Mouse (Mus musculus) retina, postnatal 7 days (tissue): ENCODE measurements around the gene Nup210l.

Source experiments
- DNase-seq: peaks from one replicate; pipeline ENCODE4 v3.0.0-alpha.2; 2012; ENCODE audit warnings: low read depth, low spot score

Nup210l gene

GRCm38 (mm10) chr3:90159757-90160156 lies 55.8 kb downstream of the Nup210l start:
- no peak for DNase-seq

DNA sequence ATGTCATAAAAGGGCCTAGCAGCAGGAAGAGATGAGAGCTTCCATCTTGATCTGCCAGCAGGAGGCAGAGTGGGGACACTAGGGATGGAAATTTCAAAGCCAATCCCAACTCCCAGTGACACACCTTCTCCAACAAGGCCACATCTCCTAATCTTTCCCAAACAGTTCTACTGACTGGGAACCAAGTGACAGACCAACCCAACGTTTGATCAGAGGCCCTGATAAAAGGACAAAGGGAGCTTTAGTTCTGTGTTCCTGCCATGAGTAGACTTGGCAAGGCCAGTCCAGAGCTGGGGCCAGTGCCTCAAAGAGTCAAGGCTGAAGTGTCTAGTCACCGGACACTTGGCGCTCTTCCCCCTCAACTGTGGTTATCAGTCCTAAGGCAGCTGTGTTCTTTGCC lies 57.6 kb downstream of the Nup210l start:
- no peak for DNase-seq

DNA sequence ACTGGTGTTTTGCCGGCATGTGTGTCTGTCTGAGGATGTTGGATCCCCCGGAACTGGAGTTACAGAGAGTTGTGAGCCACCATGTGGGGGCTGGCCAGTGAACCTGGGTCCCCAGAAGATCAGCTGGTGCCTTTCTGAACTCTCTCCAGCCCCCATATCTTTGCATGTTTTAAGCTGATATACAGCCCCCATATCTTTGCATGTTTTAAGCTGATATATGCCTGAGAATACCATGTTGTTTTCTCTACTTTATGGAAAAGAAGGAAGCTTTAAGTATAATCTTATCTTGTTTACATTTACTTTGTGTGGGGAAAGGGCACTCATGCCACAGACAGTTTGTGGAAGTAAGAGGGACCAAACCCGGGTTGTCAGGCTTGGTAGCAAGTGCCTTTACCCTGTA lies 75.6 kb downstream of the Nup210l start:
- no peak for DNase-seq

DNA sequence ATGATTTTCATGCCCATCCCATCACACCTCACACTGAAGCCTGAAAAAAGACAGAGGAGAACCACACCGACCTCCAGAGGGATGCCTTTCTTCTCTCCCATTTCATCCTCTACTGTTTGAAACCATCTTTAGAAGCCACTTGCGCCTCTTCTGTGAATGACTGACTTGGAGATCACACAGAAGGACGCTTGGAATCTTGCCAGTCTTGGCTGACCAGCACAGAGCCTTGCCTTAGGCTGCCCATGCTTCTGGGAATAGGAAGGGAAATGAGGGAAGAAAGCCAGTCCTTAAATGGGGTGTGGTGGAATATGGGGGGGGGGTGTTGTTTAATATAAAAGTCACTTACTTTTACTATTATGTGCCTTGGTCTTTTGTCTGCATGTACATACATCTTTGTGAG lies 79.6 kb downstream of the Nup210l start:
- no peak for DNase-seq

- DNase-seq: no peak
Observed at GRCm38 (mm10) chr3:90190859-90191510, 87.1 kb downstream of the Nup210l start.

DNA sequence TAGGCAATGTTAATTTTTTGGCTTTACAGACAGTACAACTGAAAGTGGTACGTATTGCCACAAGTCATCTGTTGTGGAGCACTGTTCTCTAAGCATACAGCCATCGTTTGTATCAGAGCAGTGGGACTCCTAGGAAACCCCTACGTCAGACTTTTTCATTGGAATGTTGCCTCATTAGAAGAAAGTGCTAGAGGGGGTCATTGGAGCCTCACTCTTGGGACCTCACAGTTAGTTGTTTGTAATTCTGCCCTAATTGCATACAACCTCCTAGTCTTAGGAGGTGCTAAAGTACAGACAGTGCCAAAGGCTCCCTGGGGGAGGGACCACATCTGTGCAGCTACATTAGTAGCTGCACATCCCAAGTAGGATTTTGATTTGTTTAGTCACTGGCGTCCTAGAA lies 90.8 kb downstream of the Nup210l start:
- DNase-seq: no peak

GRCm38 (mm10) chr3:90195644-90196043 lies 91.7 kb downstream of the Nup210l start:
- DNase-seq: no peak

GRCm38 (mm10) chr3:90197548-90197947 lies 93.6 kb downstream of the Nup210l start:
- no peak for DNase-seq

DNA sequence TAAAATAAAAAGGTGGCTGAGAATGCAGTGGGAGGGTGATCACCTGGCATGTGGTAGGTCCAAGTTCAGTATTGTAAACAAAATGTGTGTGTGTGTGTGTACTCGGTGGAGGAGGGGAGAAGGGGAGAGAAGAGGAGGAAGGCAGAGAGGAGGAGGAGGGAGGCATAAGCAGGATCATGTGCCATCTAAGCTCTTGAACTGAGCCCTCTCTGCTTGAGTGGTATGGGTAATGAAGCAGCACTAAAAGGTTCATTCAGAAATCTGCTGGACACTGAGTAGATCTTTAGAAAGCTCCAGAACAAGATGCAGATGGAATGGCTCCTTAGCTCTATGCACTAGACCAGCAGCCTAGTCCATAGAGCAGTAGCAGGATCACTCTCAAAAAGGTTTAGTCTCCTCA lies 99.0 kb downstream of the Nup210l start:
- no peak for DNase-seq

GRCm38 (mm10) chr3:90203619-90204018 lies 99.7 kb downstream of the Nup210l start:
- DNase-seq: no peak

GRCm38 (mm10) chr3:90204582-90204981 lies 100.7 kb downstream of the Nup210l start:
- DNase-seq: no peak

DNA sequence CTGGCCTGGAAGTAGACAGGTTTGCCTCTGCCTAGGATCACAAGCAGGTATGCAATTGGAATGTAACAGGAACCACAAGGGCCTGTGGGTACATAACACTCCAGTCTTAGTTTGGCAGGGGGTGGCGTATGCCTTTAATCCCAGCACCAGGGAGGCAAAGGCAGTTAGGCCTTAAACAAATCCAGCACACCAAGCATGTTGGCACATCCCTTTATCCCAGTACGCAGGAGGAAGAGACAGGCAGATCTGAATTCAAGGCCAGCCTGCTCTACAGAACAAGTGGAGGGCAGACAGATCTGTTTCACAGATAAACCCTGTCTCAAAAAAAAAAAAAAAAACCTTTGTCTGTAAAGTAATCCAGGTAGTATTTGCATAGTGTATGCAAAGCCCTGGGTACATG lies 104.7 kb downstream of the Nup210l start:
- DNase-seq: no peak

DNA sequence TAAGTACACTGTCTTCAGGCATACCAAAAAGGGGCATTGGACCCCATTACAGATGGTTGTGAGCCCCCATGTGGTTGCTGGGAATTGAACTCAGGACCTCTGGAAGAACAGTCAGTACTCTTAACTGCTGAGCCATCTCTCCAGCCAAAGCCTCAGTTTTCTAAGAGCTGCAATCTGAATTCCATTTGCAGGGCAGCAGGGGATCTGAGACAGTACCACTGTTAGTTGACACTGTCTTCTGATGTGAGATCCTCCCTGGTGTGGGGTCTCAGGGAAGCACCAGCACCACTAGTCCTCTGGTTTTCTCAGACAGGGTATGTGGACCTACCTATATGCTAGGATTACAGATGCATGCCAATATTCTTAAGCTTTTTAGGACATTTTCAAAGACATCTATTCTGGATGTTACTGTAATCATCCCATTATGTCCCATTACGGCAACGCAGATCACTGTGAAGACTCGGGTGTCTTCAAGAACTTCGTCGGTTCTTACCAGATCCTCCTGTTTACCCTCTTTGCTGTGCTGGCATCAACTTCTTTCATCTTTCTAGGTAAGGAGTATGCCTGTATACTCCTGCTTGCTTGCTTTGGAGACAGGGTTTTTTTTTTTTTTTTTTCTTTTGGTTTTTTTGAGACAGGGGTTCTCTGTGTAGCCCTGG lies 106.1 kb downstream of the Nup210l start:
- DNase-seq: no peak

DNA sequence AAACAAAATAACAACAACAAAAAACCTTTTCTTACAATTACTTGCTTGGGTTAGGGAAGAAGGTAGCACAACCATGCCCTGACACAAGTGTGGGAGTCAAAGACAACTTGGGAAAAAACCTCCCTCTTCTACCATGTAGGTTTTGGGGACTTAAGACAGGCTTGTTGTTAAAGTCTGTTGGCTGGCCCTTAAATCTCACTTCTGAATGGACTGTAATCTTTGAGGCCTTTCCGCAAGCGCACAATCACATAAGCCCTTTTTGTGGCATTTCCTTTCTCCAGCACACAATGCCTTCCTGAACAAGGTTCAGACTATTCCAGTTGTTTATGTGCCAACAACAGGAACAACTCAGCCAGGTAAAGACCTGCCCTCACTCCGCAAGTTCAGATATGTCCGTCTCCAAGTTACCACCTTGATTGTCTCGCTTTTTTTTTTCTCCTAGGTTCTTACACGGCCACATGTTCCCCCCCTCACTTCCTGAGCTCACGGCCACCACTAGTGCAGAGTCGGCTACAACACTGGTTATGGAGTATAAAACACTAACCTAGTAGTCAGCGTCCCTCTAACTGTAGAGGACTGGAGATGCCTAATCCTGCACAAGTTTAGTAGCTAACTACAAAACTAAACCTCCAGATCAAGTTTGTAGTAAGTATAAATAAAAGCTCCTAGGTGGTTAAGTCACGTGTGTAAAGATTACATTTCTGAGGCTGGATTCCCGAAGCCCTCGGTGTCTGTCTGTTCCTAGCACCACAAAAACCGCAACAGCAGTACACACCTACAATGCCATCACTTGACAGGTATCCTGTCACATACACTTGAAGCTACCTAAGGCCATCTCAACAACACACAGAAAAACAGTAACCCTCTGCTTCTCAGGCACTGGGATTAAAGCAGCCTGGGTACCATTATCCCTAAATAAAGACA lies 107.8 kb downstream of the Nup210l start:
- DNase-seq: no peak

DNA sequence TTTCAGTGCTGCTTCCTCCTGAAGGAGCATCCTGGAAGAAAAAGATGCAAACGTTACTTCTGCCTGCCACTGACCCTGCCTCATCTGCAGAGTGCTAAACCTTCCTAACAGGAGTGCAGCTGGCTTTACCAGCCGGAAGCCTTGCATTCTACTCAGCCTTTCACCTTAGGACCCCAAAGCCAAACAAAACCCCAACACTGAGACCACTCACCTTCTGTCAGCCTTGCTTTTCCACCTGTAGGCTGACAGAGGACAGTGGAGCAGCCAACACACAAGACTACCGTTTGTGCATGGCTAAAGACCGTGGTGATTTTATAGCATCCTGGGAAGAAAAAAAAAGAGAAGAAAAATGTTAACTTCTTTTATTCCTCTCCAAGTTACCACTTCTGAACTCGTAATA lies 108.8 kb downstream of the Nup210l start:
- DNase-seq: no peak

- DNase-seq: peak; percentile 87
Observed at GRCm38 (mm10) chr3:90213377-90213866, 109.5 kb downstream of the Nup210l start, which contains the start of the genes Rps27 and Rab13. Rps27 (minus strand) TSS chr3:90213651. Rab13 (plus strand) TSS chr3:90213695.

DNA sequence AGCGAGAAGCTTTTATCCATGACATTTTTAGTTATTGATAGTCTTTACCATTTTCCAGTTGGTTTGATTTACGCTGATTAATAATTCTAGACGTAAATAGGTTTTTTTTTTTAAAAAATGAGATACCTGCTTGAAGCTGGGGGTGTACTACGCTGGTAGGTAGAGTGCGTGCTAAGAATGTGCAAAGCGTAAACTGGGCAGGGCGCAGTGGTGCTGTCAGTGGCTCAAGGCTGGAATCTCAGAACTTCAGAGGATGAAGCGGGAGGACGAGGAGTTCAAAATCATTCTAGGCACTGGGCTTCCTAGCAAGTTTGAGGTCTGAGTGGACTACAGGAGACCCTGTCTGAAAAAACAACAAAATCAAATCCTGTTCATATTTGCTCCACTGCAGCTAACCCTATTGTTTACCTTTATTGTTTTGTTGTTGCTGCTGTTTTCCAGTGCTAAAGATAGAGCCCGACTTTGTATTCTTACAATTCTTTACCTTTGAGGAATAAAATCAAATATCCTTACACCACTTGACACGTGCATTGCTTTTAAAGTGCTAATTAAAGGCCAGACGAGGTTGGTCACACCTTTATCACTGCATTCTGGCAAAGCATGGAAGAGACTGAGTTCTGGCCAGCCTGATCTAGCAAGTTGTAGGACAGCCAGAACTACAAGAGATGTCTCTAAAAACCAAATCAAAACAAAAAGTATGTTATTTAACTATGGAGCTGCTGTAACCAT lies 110.2 kb downstream of the Nup210l start:
- DNase-seq: no peak

DNA sequence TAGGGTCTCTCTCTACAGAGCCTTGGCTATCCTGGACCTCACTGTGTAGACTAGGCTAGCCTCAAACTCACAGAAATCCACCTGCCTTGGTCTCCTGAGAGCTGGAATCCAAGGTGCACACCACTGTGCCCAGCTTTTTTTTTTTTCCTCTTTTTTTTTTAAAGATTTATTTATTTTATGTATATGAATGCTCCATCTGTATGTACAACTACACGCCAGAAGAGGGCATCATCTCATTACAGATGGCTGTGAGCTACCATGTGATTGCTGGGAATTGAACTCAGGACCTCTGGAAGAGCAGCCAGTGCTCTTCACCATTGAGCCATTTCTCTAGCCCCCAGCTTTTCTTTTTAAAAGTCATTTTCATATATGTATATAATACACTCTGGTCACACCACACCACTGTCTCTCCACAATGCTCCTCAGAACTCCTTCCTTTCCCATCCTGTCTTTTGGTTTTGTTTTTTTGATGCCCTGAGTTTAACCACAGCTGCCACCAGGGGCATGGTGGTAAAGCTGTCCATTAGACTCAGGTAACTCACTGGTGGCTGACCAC lies 112.0 kb downstream of the Nup210l start:
- no peak for DNase-seq

- DNase-seq: peak; percentile 31
Observed at GRCm38 (mm10) chr3:90220088-90220487, 116.2 kb downstream of the Nup210l start.

GRCm38 (mm10) chr3:90220531-90220951 lies 116.6 kb downstream of the Nup210l start:
- no peak for DNase-seq

DNA sequence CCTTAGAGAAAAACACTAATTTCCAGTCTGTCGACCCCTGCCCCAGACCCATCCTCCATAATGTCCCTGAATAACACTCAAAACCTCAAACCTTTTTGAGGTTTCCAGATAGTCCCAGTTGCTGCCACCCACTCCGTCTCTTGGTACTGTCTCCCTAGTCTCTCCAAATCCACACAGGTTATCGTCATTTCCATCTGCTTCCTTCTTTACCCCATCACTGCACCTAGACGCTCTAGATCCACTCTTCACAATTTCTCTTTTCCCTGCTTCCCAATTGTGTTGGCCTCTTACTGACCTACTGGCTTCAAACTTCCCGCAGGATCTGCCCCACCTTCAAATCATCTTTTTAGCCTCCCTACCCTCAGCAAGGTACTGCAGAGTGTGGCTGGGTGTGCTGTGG lies 117.2 kb downstream of the Nup210l start:
- no peak for DNase-seq
